Mouse (Mus musculus) limb, embryonic 12.5 days (tissue): ENCODE data around the gene Unc5c. TPM values are rescaled to one million over a fixed set of nuclear protein-coding genes. Genes with fewer than 3 reads are reported as not detected.

Source experiments
- ATAC-seq: fragments of 200-750 bp; cut with Nextera tagmentation; 2 replicates; pipeline ENCODE4 v1.8.0; 2017; ENCODE audit warnings: low read depth, moderate TSS enrichment; ENCODE audit not compliant: insufficient number of reproducible peaks, insufficient read depth, low FRiP score, low TSS enrichment
- H3K27ac ChIP-seq: fragments of 300-500 bp; sonication (generic); 2 replicates; pipeline ENCODE4 v1.5.1; 2016; ENCODE audit warnings: mild to moderate bottlenecking, moderate library complexity
- H3K27me3 ChIP-seq: fragments of 300-500 bp; sonication (generic); 2 replicates; pipeline ENCODE4 v1.6.1; 2016; ENCODE audit warnings: mild to moderate bottlenecking, moderate library complexity
- H3K36me3 ChIP-seq: fragments of 300-500 bp; sonication (generic); 2 replicates; pipeline ENCODE4 v1.6.1; 2016; ENCODE audit warnings: mild to moderate bottlenecking, moderate library complexity
- H3K4me1 ChIP-seq: fragments of 300-500 bp; sonication (generic); replicated peaks from 2 replicates; pipeline ENCODE4 v1.6.1; 2016
- H3K4me2 ChIP-seq: fragments of 300-500 bp; sonication (generic); 2 replicates; pipeline ENCODE4 v1.6.1; 2016; ENCODE audit warnings: mild to moderate bottlenecking, moderate library complexity
- H3K4me3 ChIP-seq: fragments of 300-500 bp; sonication (generic); replicated peaks from 2 replicates; pipeline ENCODE4 v1.5.1; 2016; ENCODE audit warnings: mild to moderate bottlenecking
- H3K9ac ChIP-seq: fragments of 300-500 bp; sonication (generic); replicated peaks from 2 replicates; pipeline ENCODE4 v1.6.1; 2016; ENCODE audit warnings: mild to moderate bottlenecking, moderate library complexity
- H3K9me3 ChIP-seq: fragments of 300-500 bp; sonication (generic); 2 replicates; pipeline ENCODE4 v1.6.1; 2016; ENCODE audit warnings: mild to moderate bottlenecking, moderate library complexity
- WGBS: fragments of 180-500 bp; shearing (Covaris S2); methylation state at CpG from one replicate; pipeline ENCODE4 v1.1.7; 2016; 5-methylcytosine and 5-hydroxymethylcytosine counted together
- polyA plus RNA-seq: library from polyadenylated mRNA; unstranded; fragments of >200 nt; fragmentation: Nextera tagmentation; extraction: Ambion mirVana; gene quantifications from 2 replicates; pipeline ENCODE4 v1.2.1, GENCODE M21; 2016

Unc5c gene
- polyA plus RNA-seq, 1 experiment from 2014 or later, result 23.7 TPM

DNA sequence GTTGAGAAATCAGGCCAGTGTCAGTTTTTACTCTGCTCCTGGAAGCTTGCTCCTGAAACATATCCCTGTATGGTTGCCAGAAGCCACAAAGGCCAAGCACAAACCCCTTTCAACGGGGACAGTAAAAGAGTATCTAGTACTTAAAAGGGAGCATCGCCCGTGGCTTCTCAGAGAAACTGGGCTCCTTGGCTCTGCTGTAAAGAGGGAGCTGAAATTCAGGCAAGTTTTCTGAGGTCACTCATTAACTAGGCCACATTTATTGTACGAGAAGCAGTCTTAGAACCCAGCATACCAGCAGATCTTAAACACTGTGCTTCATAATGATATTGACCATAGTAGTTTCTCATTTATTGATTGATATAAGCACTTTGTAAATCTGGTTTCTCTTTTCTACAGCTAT, 317.5 kb downstream of the Unc5c start:
- H3K4me1 ChIP-seq, result peaks cover 13% of the 10 kb centered on the region
- no peak overlapping the region for H3K4me2 ChIP-seq
- no peaks in the 10 kb centered on the region for H3K36me3 ChIP-seq
- no peak overlapping the region for H3K9ac ChIP-seq
- ATAC-seq, result no peak
- H3K27ac ChIP-seq, result no peak overlapping the region
- no peaks in the 10 kb centered on the region for H3K9me3 ChIP-seq
- H3K27me3 ChIP-seq, result no peaks in the 10 kb centered on the region
- no peak overlapping the region for H3K4me3 ChIP-seq
- WGBS, result 84% methylated on average over 4 of the region's 4 CpGs

DNA sequence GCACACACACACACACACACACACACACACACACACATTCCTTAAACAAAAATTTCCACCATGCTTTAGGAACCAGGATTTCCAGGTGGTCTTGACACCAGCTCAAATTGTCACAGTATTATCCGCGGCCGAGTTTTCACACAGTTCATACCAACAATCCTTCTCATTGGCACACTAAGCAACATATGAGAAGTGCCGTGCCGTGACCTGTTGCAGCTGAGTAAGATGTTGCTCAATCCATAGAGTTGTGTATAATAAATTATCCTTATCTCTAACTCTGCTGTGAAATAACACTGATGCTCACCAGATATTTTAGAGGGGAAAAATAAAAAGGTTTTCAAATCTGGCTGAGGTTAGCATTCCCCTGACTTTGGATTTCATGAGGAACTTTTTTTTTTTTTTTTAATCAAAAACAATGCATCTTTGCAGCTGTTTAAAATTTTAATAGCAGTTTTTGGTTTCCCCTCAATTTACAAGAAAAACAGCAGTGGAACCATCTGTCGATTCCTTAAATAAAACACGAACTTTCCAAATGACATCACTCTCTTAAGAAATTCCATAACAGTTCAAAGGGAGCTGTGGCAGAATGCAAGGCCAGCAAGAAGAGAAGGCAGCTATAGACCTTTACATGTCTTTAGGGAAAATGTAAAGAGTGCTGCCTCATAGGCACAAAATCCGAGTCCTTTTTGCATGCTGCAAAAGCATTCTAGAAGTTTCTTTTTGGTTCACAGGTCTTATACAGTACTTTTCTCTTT, 326.2 kb downstream of the Unc5c start:
- Histone ChIP-seq H3K27me3 (no peaks in the 10 kb centered on the region), H3K4me3 (no peak overlapping the region), H3K4me2 (no peak overlapping the region), H3K9me3 (no peaks in the 10 kb centered on the region), H3K4me1 (peaks cover 5% of the 10 kb centered on the region; the same call in 1 of the 2 replicates), H3K36me3 (peaks cover 16% of the 10 kb centered on the region; the same call in 1 of the 2 replicates), H3K27ac (0 out of 2 replicates have a peak overlapping the region, but pooled peaks have one; percentile 45), H3K9ac (no peak overlapping the region)
- 0 out of 2 replicates have a peak, but pooled peaks have one; percentile 68 for ATAC-seq
- 61% methylated on average over 8 of the region's 8 CpGs for WGBS

DNA sequence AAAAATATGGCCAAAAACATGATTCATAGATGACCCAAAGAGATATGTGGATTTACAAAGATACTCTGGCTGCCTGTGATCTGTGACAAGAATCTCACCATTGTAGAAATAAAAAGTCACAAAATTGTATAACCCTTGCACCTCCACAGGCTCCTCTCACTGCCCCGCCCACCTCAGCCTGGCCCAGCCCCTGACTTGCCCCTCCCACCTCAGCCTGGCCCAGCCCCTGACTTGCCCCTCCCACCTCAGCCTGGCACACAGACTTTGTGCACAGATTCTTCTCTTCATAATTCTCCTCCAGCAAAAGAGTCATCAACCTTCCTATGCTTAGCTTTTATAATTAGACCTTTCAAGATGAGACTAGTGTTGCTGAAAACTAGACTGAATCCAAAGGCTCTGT, 327.1 kb downstream of the Unc5c start:
- Histone ChIP-seq H3K9me3 (no peaks in the 10 kb centered on the region), H3K36me3 (peaks cover 16% of the 10 kb centered on the region; the same call in 1 of the 2 replicates), H3K27ac (no peak overlapping the region), H3K9ac (no peak overlapping the region), H3K27me3 (no peaks in the 10 kb centered on the region), H3K4me2 (no peak overlapping the region), H3K4me3 (no peak overlapping the region), H3K4me1 (peaks cover 5% of the 10 kb centered on the region; the same call in 1 of the 2 replicates)
- no peak for ATAC-seq
- 69% methylated on average over 1 of the region's 1 CpGs for WGBS

DNA sequence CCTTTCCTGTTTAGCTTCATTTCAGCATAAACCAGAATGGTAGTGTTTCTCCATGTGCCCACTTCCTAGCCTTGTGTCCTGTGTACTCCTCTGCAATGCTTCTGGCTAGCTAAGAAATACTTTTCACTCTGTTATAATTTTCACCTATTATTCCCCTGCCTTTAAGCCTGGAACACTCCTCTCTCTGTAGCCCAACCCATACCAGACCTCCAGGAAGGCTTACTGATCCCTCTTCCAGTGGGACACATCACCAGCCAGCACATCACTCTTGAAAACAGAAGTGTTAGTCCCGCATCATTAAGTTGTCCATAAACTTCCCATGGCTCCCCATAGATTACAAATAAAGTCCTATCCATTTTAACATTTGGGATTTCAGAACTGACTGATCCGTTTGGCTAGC, 328.7 kb downstream of the Unc5c start:
- Histone ChIP-seq H3K9me3 (no peaks in the 10 kb centered on the region), H3K9ac (no peak overlapping the region), H3K36me3 (peaks cover 20% of the 10 kb centered on the region; the same call in 1 of the 2 replicates), H3K4me2 (no peak overlapping the region), H3K27me3 (no peaks in the 10 kb centered on the region), H3K27ac (no peak overlapping the region), H3K4me3 (no peak overlapping the region), H3K4me1 (peaks cover 5% of the 10 kb centered on the region; the same call in 1 of the 2 replicates)
- 79% methylated on average over 2 of the region's 2 CpGs for WGBS
- no peak for ATAC-seq

DNA sequence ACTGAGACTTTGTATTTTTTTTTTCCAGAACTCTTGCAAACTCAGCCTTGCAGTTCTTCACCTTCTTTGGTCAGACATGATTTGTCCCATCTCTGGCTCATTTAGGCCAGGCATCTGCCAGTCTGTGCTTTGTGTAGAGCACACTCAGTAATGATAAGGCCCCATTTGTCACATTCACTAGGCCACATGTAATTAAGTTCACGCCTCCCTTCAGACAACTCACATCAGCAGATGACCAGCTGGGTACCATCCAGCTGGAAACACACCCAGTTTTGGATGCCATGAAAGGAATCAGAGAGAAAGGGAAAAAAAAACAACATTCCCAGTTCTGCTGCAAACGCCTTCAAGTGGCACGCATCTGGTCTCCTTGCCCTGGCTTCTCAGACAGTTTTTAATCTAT, 329.4 kb downstream of the Unc5c start:
- ATAC-seq, result no peak
- no peak overlapping the region for H3K9ac ChIP-seq
- H3K36me3 ChIP-seq, result peaks cover 20% of the 10 kb centered on the region; the same call in 1 of the 2 replicates
- no peaks in the 10 kb centered on the region for H3K9me3 ChIP-seq
- 74% methylated on average over 3 of the region's 3 CpGs for WGBS
- no peak overlapping the region for H3K27ac ChIP-seq
- no peak overlapping the region for H3K4me3 ChIP-seq
- no peak overlapping the region for H3K4me2 ChIP-seq
- no peaks in the 10 kb centered on the region for H3K27me3 ChIP-seq
- peaks cover 5% of the 10 kb centered on the region; the same call in 1 of the 2 replicates for H3K4me1 ChIP-seq

DNA sequence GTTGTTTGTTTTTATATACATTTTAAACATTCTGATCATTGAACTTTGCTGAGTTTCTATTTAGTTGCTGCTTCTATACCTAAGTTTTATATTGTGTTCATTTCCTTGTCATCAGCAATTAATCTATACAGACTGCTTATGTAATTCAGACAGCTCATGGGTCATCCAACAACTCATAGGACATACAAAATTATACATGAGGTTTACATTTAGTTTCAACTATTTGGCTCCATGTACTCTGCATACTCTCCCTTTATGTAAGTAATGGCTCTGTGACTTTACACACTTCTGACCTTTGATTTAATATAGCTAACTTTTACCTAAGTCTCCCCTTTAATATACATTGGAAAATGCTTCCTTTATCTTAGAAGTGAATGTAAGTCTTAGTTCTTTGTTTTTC, 332.4 kb downstream of the Unc5c start:
- H3K36me3 ChIP-seq, result peaks cover 17% of the 10 kb centered on the region; the same call in 1 of the 2 replicates
- H3K9me3 ChIP-seq, result no peaks in the 10 kb centered on the region
- no peaks in the 10 kb centered on the region for H3K4me1 ChIP-seq
- no peaks in the 10 kb centered on the region for H3K27me3 ChIP-seq
- H3K4me2 ChIP-seq, result no peak overlapping the region
- no peak overlapping the region for H3K4me3 ChIP-seq
- no peak for ATAC-seq
- no peak overlapping the region for H3K9ac ChIP-seq
- H3K27ac ChIP-seq, result no peak overlapping the region

DNA sequence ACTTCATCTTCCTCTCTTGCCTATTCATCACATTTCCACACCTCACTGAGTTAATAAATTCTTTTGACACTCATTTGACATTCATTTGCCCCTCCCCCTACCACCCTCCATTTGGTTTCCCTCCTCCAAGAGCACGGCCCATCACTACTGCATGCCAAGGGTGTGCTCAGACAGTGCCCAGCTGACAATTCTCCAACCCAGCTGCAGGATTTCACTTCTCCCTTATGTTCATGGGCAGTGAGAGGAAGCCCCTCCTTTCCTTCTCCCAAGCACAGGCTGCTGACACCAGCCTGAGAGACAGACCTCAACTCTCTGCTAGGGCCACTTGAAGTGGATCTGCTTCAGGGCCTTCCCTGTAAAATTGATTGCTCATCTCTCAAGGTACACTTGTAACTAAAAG, 332.8 kb downstream of the Unc5c start:
- H3K36me3 ChIP-seq, result peaks cover 17% of the 10 kb centered on the region; the same call in 1 of the 2 replicates
- ATAC-seq, result no peak
- H3K9me3 ChIP-seq, result no peaks in the 10 kb centered on the region
- H3K4me2 ChIP-seq, result no peak overlapping the region
- no peaks in the 10 kb centered on the region for H3K4me1 ChIP-seq
- WGBS, result 42% methylated on average over 1 of the region's 1 CpGs
- no peaks in the 10 kb centered on the region for H3K27me3 ChIP-seq
- no peak overlapping the region for H3K4me3 ChIP-seq
- no peak overlapping the region for H3K9ac ChIP-seq
- H3K27ac ChIP-seq, result no peak overlapping the region

DNA sequence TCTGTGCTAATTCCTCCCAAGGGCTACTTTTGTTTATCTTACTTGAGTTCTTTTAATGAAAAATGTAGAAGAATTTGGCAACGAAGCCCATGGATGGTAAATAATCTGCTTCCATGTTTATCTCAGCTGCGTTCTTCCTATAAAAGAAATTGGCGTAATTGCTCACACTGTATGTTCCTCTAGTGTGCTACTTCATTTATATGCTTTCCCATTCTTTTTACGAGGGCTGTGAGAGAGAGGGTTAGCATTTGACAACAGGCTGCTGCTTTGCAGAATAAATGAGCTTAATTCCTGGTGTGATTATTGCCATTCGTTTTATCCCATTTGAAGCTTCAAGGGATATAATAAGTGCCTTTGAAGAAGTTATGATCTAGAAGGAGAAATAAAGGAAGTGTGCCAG, 339.1 kb downstream of the Unc5c start:
- peaks cover 17% of the 10 kb centered on the region for H3K36me3 ChIP-seq
- H3K4me3 ChIP-seq, result no peak overlapping the region
- H3K27ac ChIP-seq, result no peak overlapping the region
- no peaks in the 10 kb centered on the region for H3K27me3 ChIP-seq
- H3K4me1 ChIP-seq, result no peaks in the 10 kb centered on the region
- ATAC-seq, result no peak
- H3K4me2 ChIP-seq, result no peak overlapping the region
- no peaks in the 10 kb centered on the region for H3K9me3 ChIP-seq
- 75% methylated on average over 5 of the region's 5 CpGs for WGBS
- no peak overlapping the region for H3K9ac ChIP-seq

DNA sequence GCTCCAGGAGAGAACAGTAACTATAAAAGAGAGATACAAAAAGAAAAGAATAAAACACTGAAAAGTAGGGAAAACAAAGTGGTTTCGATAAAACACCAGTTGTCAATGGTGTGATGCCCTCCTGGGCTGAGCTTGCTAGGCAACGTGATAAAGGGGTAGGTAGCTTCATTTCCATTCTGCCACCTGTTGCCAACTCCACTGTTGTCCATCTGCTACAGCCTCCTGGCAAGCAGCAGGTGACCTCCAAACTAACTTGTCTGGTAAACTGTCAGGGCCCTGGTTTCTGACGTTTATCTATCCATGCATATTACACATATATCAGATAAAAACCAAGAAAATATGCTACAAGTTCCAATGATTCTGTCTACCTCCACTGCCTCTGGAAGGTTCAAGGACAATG, 344.6 kb downstream of the Unc5c start:
- no peaks in the 10 kb centered on the region for H3K27me3 ChIP-seq
- no peaks in the 10 kb centered on the region for H3K4me1 ChIP-seq
- ATAC-seq, result no peak
- no peak overlapping the region for H3K4me2 ChIP-seq
- no peak overlapping the region for H3K4me3 ChIP-seq
- no peak overlapping the region for H3K27ac ChIP-seq
- 0 out of 2 replicates have a peak, but pooled peaks cover 5% of the 10 kb centered on the region for H3K36me3 ChIP-seq
- no peak overlapping the region for H3K9ac ChIP-seq
- WGBS, result 78% methylated on average over 3 of the region's 3 CpGs
- H3K9me3 ChIP-seq, result no peaks in the 10 kb centered on the region

DNA sequence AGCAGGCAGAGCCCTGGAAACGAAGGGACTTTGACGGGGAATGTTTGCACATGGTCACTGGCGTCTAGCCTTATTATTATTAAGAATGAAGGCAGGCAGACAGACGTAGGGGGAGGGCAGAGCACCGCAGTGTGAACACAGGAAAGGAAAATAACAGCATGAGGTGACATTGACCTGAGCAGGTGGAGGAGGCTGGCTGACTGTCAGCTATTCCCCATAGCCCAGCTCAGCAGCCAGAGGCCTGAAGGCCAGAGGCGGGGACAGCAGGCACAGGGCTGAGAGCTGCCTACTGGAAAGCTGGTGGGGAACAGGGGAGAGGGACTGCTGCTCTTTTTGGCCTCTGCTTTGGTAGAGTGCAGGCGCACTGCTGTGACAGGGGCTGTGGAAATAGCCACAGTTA, 345.9 kb downstream of the Unc5c start:
- Histone ChIP-seq H3K4me2 (no peak overlapping the region), H3K27me3 (no peaks in the 10 kb centered on the region), H3K36me3 (no peaks in the 10 kb centered on the region), H3K9me3 (no peaks in the 10 kb centered on the region), H3K4me3 (no peak overlapping the region), H3K4me1 (no peaks in the 10 kb centered on the region), H3K9ac (no peak overlapping the region), H3K27ac (no peak overlapping the region)
- ATAC-seq, result no peak
- 64% methylated on average over 7 of the region's 7 CpGs for WGBS

DNA sequence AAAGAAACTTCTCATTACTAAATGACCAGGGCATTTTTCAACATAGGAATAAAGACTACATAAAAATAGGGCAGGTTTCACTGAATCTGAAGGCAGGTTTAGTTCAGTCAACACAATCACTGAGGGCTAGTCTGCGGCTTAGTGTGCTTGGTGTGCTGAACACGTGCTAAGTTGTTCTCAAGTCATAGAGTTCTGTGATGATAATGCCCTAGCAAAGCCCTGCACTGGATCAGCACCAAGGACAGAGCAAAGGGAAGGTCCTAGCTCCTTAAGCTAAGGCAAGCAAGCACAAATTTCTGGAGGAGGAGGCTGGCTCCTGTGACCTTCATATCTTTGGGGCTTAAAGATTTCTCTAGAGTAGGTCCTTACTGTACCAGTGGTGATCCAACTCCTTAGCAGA, 346.3 kb downstream of the Unc5c start:
- Histone ChIP-seq H3K4me1 (no peaks in the 10 kb centered on the region), H3K4me2 (no peak overlapping the region), H3K36me3 (no peaks in the 10 kb centered on the region), H3K4me3 (no peak overlapping the region), H3K27ac (no peak overlapping the region), H3K9ac (no peak overlapping the region), H3K9me3 (no peaks in the 10 kb centered on the region), H3K27me3 (no peaks in the 10 kb centered on the region)
- WGBS, result 18% methylated on average over 2 of the region's 2 CpGs
- ATAC-seq, result peak; percentile 47; the same call in 1 of the 2 replicates

DNA sequence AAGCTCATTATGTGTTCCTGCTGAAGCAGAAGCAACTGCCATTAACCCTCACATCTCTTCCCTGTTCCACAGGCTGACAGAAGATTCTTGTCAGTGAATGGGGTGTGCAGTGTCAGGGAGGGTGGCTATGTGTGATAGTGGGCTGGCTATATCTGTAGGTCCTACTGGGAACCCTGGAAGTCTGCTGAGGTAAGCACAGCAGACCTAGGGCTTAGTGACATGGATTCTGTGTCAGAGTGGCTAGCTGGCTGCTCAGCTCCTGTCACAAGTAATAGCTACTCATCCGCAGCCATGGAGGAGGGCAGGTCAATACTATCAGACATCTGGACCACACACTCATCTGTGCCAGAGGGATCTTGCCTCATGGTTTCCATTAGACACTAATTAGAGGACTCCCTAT, 349.8 kb downstream of the Unc5c start:
- Histone ChIP-seq H3K4me1 (peaks cover 10% of the 10 kb centered on the region), H3K36me3 (peaks cover 10% of the 10 kb centered on the region), H3K9ac (no peak overlapping the region), H3K9me3 (no peaks in the 10 kb centered on the region), H3K27ac (no peak overlapping the region), H3K4me2 (no peak overlapping the region), H3K4me3 (no peak overlapping the region), H3K27me3 (no peaks in the 10 kb centered on the region)
- WGBS, result 59% methylated on average over 1 of the region's 1 CpGs
- ATAC-seq, result no peak
